Mouse (Mus musculus): Measurements from ENCODE around the gene Tbc1d2. TPM values are rescaled to one million over a fixed set of nuclear protein-coding genes. Genes with fewer than 3 reads are reported as not detected.

The Tbc1d2 gene
- polyA plus RNA-seq, 1 experiment from 2014 or later: 6.7 TPM

- no peak overlapping the region for H3K27ac ChIP-seq (ENCODE audit: low read length)
- no peak for ATAC-seq
- H3K4me2 ChIP-seq (replicated peaks; ENCODE audit: low read depth, low read length): no peak overlapping the region
- H3K4me1 ChIP-seq (ENCODE audit: insufficient read depth, low read depth, low read length): no peaks in the 10 kb centered on the region
- no peaks in the 10 kb centered on the region for H3K9me3 ChIP-seq (ENCODE audit: low read length)
- TF ChIP-seq EP300 (IDR thresholded peaks at IDR 0.05) (no peak), CTCF (IDR thresholded peaks at IDR 0.05) (no peak)
- H3K36me3 ChIP-seq (ENCODE audit: insufficient read depth, low read length): no peaks in the 10 kb centered on the region
- H3K9ac ChIP-seq (replicated peaks; ENCODE audit: low read depth): no peak overlapping the region
- no peaks in the 10 kb centered on the region for H3K27me3 ChIP-seq (replicated peaks; ENCODE audit: insufficient read depth, low read length)
- WGBS: 85% methylated on average over 4 of the region's 4 CpGs
- H3K4me3 ChIP-seq (ENCODE audit: low read depth, low read length): no peak overlapping the region
- no peak for DNase-seq (ENCODE audit: low spot score)
Measured at GRCm38 (mm10) chr4:46565393-46565955, 84.5 kb downstream of the Tbc1d2 start.

GRCm38 (mm10) chr4:46564247-46564646 is 85.8 kb downstream of the Tbc1d2 start:
- 80% methylated on average over 4 of the region's 4 CpGs for WGBS
- ATAC-seq: no peak
- TF ChIP-seq EP300 (IDR thresholded peaks at IDR 0.05) (no peak), CTCF (IDR thresholded peaks at IDR 0.05) (no peak)

DNA sequence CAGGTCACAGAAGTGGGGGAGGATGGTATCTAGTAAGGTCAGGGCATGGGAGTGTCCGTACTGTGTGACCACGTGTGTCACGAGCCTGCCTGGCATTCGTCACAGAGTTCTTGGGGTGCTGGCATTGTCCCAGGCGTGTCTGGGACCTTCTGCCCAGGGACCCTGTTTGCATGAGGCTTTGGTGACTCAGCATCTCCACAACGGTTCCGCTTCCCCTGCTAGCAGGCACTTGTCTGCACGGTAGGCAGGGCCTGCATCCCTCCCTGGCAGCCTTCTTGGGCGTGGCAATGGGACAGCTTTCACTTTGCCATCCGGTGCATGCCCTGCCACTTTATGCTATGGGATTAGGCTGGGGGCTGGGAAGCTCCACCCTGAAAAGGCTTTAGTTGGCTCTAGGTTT is 86.2 kb downstream of the Tbc1d2 start:
- no peaks in the 10 kb centered on the region for H3K9me3 ChIP-seq (ENCODE audit: low read length)
- H3K36me3 ChIP-seq (ENCODE audit: insufficient read depth, low read length): no peaks in the 10 kb centered on the region
- H3K4me2 ChIP-seq (replicated peaks; ENCODE audit: low read depth, low read length): no peak overlapping the region
- H3K27ac ChIP-seq (ENCODE audit: low read length): no peak overlapping the region
- no peak overlapping the region for H3K4me3 ChIP-seq (ENCODE audit: low read depth, low read length)
- DNase-seq (ENCODE audit: low spot score): peak; percentile 58
- no peak overlapping the region for H3K9ac ChIP-seq (replicated peaks; ENCODE audit: low read depth)
- ATAC-seq: peak; percentile 71
- no peak for TF ChIP-seq EP300 (IDR thresholded peaks at IDR 0.05)
- TF ChIP-seq CTCF (IDR thresholded peaks at IDR 0.05): no peak
- WGBS: 45% methylated on average over 10 of the region's 10 CpGs
- H3K27me3 ChIP-seq (replicated peaks; ENCODE audit: insufficient read depth, low read length): no peaks in the 10 kb centered on the region
- no peaks in the 10 kb centered on the region for H3K4me1 ChIP-seq (ENCODE audit: insufficient read depth, low read depth, low read length)

More at GRCm38 (mm10) chr4:46564247-46564646, 85.8 kb downstream of the Tbc1d2 start:
- no peak overlapping the region for H3K4me3 ChIP-seq (ENCODE audit: low read depth, low read length)
- H3K9ac ChIP-seq (replicated peaks; ENCODE audit: low read depth): no peak overlapping the region
- no peaks in the 10 kb centered on the region for H3K36me3 ChIP-seq (ENCODE audit: insufficient read depth, low read length)
- no peak overlapping the region for H3K4me2 ChIP-seq (replicated peaks; ENCODE audit: low read depth, low read length)
- H3K9me3 ChIP-seq (ENCODE audit: low read length): no peaks in the 10 kb centered on the region
- no peak for DNase-seq (ENCODE audit: low spot score)
- H3K27me3 ChIP-seq (replicated peaks; ENCODE audit: insufficient read depth, low read length): no peaks in the 10 kb centered on the region
- no peak overlapping the region for H3K27ac ChIP-seq (ENCODE audit: low read length)
- no peaks in the 10 kb centered on the region for H3K4me1 ChIP-seq (ENCODE audit: insufficient read depth, low read depth, low read length)

DNA sequence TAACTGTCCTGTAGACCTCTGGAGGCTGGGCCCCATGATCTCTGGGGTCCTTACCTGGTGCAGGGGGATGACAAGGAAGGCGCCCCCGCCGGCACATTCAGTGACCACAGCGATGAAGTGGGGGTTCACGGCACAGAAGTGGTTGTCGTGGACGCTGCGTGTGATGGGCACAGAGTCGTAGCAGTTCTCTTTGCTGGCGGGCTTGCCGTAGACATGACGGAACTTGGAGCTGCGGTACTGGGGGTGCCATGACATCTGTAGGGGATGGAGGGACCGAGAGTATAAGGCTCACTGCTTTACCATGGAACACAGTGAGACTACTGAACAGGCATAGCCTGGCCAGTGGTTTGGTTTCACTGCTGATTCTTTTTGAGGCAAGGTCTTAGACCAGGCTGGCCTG is 87.2 kb downstream of the Tbc1d2 start:
- Histone ChIP-seq H3K4me2 (replicated peaks; ENCODE audit: low read depth, low read length) (no peak overlapping the region), H3K9ac (replicated peaks; ENCODE audit: low read depth) (no peak overlapping the region), H3K27me3 (replicated peaks; ENCODE audit: insufficient read depth, low read length) (no peaks in the 10 kb centered on the region), H3K4me1 (ENCODE audit: insufficient read depth, low read depth, low read length) (no peaks in the 10 kb centered on the region), H3K4me3 (ENCODE audit: low read depth, low read length) (no peak overlapping the region), H3K9me3 (ENCODE audit: low read length) (no peaks in the 10 kb centered on the region), H3K27ac (ENCODE audit: low read length) (no peak overlapping the region), H3K36me3 (ENCODE audit: insufficient read depth, low read length) (no peaks in the 10 kb centered on the region)
- ATAC-seq (no peak), DNase-seq (ENCODE audit: low spot score) (no peak)
- 97% methylated on average over 14 of the region's 14 CpGs for WGBS
- TF ChIP-seq EP300 (IDR thresholded peaks at IDR 0.05) (no peak), CTCF (IDR thresholded peaks at IDR 0.05) (no peak)

DNA sequence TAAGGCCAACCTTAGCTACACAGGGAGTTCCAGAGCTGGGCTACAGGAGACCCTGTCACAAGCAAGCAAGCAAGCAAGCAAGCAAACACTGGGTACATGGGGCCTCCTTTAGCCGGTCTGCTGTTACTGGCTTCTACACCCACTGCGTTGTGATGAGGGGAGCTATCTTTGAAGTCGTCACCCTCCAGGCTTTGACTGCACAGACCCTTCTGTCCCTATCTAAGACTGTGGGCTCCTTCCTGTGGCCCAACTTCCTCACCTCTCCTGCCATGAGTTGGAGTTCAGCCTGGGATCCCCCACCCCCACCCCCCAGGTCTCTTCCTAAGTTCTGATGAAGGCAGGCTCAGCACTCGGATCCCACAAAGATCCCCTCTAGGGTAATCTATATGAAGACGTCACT is 88.0 kb downstream of the Tbc1d2 start:
- DNase-seq (ENCODE audit: low spot score): no peak

DNA sequence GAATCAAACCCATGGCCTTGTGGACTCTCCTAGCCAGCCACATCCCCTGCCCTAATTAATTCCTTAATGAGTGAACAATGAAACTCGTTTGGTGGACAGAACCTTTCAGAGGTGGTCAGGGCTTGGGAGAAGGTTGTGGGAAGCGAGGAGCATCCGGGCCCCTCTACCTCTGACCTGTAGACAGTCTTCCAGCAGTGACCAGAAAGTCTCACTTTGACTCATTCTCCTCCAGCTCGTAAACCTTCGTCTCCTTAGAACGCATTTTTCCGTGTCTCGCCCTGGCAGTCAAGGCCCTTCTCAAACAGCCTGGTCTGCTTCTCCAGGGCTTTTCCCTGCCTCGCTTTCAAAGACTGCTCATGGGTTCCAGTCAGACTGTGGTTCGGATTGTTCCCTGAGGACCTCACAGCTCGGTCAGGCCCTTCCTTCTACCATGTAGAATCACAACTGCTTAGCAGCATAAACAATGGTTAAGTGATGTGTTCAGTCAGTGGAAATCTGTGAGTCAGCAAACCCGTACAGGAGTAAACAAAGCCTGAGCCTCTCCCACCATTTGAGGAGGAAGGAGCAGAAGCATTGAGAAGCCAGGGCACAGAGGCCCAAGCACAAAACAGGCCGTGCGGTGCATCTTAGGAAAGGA is 89.8 kb downstream of the Tbc1d2 start:
- TF ChIP-seq CTCF (IDR thresholded peaks at IDR 0.05): no peak
- no peak for TF ChIP-seq EP300 (IDR thresholded peaks at IDR 0.05)
- WGBS: 68% methylated on average over 14 of the region's 14 CpGs
- H3K9ac ChIP-seq (replicated peaks; ENCODE audit: low read depth): no peak overlapping the region
- peak; percentile 32; the same call in 1 of the 2 replicates for ATAC-seq
- H3K27me3 ChIP-seq (replicated peaks; ENCODE audit: insufficient read depth, low read length): no peaks in the 10 kb centered on the region
- H3K27ac ChIP-seq (ENCODE audit: low read length): no peak overlapping the region
- peak; percentile 40 for DNase-seq (ENCODE audit: low spot score)
- H3K36me3 ChIP-seq (ENCODE audit: insufficient read depth, low read length): no peaks in the 10 kb centered on the region
- H3K4me3 ChIP-seq (ENCODE audit: low read depth, low read length): no peak overlapping the region
- no peaks in the 10 kb centered on the region for H3K4me1 ChIP-seq (ENCODE audit: insufficient read depth, low read depth, low read length)
- H3K9me3 ChIP-seq (ENCODE audit: low read length): no peaks in the 10 kb centered on the region
- H3K4me2 ChIP-seq (replicated peaks; ENCODE audit: low read depth, low read length): no peak overlapping the region

More for the DNA sequence above, 88.0 kb downstream of the Tbc1d2 start:
- no peaks in the 10 kb centered on the region for H3K4me1 ChIP-seq (ENCODE audit: insufficient read depth, low read depth, low read length)
- no peak overlapping the region for H3K27ac ChIP-seq (ENCODE audit: low read length)
- TF ChIP-seq EP300 (IDR thresholded peaks at IDR 0.05) (no peak), CTCF (IDR thresholded peaks at IDR 0.05) (no peak)
- no peak for ATAC-seq
- H3K9me3 ChIP-seq (ENCODE audit: low read length): no peaks in the 10 kb centered on the region
- no peaks in the 10 kb centered on the region for H3K27me3 ChIP-seq (replicated peaks; ENCODE audit: insufficient read depth, low read length)
- H3K36me3 ChIP-seq (ENCODE audit: insufficient read depth, low read length): no peaks in the 10 kb centered on the region
- no peak overlapping the region for H3K9ac ChIP-seq (replicated peaks; ENCODE audit: low read depth)
- 69% methylated on average over 5 of the region's 5 CpGs for WGBS
- no peak overlapping the region for H3K4me2 ChIP-seq (replicated peaks; ENCODE audit: low read depth, low read length)
- no peak overlapping the region for H3K4me3 ChIP-seq (ENCODE audit: low read depth, low read length)

All from lung, postnatal 0 days (tissue).